Mouse (Mus musculus): ENCODE measurements at regions not wholly inside any gene's neighbourhood (a gene's known extent, or its start where the extent isn't known, plus 50 kb on each side); places are given as distances from the start of the nearest gene placed in this dataset.

- Histone ChIP-seq H3K4me2 (no peak overlapping the region), H3K27ac (ENCODE audit: low read depth, low read length) (no peak overlapping the region), H3K4me3 (ENCODE audit: low read depth, low read length) (no peak overlapping the region), H3K36me3 (ENCODE audit: control insufficient read depth, insufficient read depth, low read length) (no peaks in the 10 kb centered on the region), H3K4me1 (replicated peaks; ENCODE audit: control insufficient read depth, insufficient read depth, low read length) (no peaks in the 10 kb centered on the region), H3K9ac (ENCODE audit: low read depth, low read length) (no peak overlapping the region), H3K27me3 (replicated peaks; ENCODE audit: control insufficient read depth, insufficient read depth, low read length) (no peaks in the 10 kb centered on the region), H3K9me3 (ENCODE audit: control insufficient read depth, low read length) (no peaks in the 10 kb centered on the region)
- DNase-seq (ENCODE audit: low spot score) (no peak), ATAC-seq (replicated peaks; ENCODE audit: low FRiP score) (no peak)
- 34% methylated on average over 5 of the region's 5 CpGs for WGBS
Measured at GRCm38 (mm10) chr2:18617520-18617919, 54.7 kb upstream of the Commd3 start.

- ATAC-seq (replicated peaks; ENCODE audit: low FRiP score) (no peak), DNase-seq (ENCODE audit: low spot score) (no peak)
- Histone ChIP-seq H3K4me3 (ENCODE audit: low read depth, low read length) (peak overlapping the region; percentile 53), H3K36me3 (ENCODE audit: control insufficient read depth, insufficient read depth, low read length) (no peaks in the 10 kb centered on the region), H3K4me1 (replicated peaks; ENCODE audit: control insufficient read depth, insufficient read depth, low read length) (peaks cover 15% of the 10 kb centered on the region), H3K4me2 (peak overlapping the region; percentile 82), H3K27ac (ENCODE audit: low read depth, low read length) (no peak overlapping the region), H3K9me3 (ENCODE audit: control insufficient read depth, low read length) (no peaks in the 10 kb centered on the region), H3K9ac (ENCODE audit: low read depth, low read length) (no peak overlapping the region), H3K27me3 (replicated peaks; ENCODE audit: control insufficient read depth, insufficient read depth, low read length) (peaks cover 37% of the 10 kb centered on the region)
- WGBS = 3% methylated on average over 10 of the region's 10 CpGs
Measured at GRCm38 (mm10) chr2:18609868-18610185, 62.4 kb upstream of the Commd3 start.

- Histone ChIP-seq H3K4me3 (ENCODE audit: low read depth, low read length) (peak overlapping the region; percentile 53), H3K4me2 (peak overlapping the region; percentile 82), H3K27ac (ENCODE audit: low read depth, low read length) (no peak overlapping the region), H3K4me1 (replicated peaks; ENCODE audit: control insufficient read depth, insufficient read depth, low read length) (peaks cover 15% of the 10 kb centered on the region), H3K9ac (ENCODE audit: low read depth, low read length) (peak overlapping the region; percentile 60; the same call in 1 of the 2 replicates), H3K9me3 (ENCODE audit: control insufficient read depth, low read length) (no peaks in the 10 kb centered on the region), H3K27me3 (replicated peaks; ENCODE audit: control insufficient read depth, insufficient read depth, low read length) (peaks cover 37% of the 10 kb centered on the region), H3K36me3 (ENCODE audit: control insufficient read depth, insufficient read depth, low read length) (no peaks in the 10 kb centered on the region)
- DNase-seq (ENCODE audit: low spot score) = peak; percentile 47
- peak; percentile 41 for ATAC-seq (replicated peaks; ENCODE audit: low FRiP score)
- under 1% methylated on average over 51 of the region's 51 CpGs for WGBS
Measured at GRCm38 (mm10) chr2:18609075-18609867, 62.9 kb upstream of the Commd3 start.

GRCm38 (mm10) chr2:18608260-18609074 lies 63.7 kb upstream of the Commd3 start:
- peak overlapping the region; percentile 82 for H3K4me2 ChIP-seq
- ATAC-seq (replicated peaks; ENCODE audit: low FRiP score) (peak; percentile 65), DNase-seq (ENCODE audit: low spot score) (peak; percentile 57)
- peaks cover 37% of the 10 kb centered on the region for H3K27me3 ChIP-seq (replicated peaks; ENCODE audit: control insufficient read depth, insufficient read depth, low read length)
- 1% methylated on average over 29 of the region's 29 CpGs for WGBS
- H3K27ac ChIP-seq (ENCODE audit: low read depth, low read length) = no peak overlapping the region
- H3K9me3 ChIP-seq (ENCODE audit: control insufficient read depth, low read length) = no peaks in the 10 kb centered on the region
- no peaks in the 10 kb centered on the region for H3K36me3 ChIP-seq (ENCODE audit: control insufficient read depth, insufficient read depth, low read length)
- H3K9ac ChIP-seq (ENCODE audit: low read depth, low read length) = peak overlapping the region; percentile 60
- peak overlapping the region; percentile 53 for H3K4me3 ChIP-seq (ENCODE audit: low read depth, low read length)
- peaks cover 15% of the 10 kb centered on the region for H3K4me1 ChIP-seq (replicated peaks; ENCODE audit: control insufficient read depth, insufficient read depth, low read length)

GRCm38 (mm10) chr2:18607586-18608259 lies 64.5 kb upstream of the Commd3 start:
- Histone ChIP-seq H3K9ac (ENCODE audit: low read depth, low read length) (peak overlapping the region; percentile 60), H3K36me3 (ENCODE audit: control insufficient read depth, insufficient read depth, low read length) (no peaks in the 10 kb centered on the region), H3K4me2 (peak overlapping the region; percentile 82), H3K9me3 (ENCODE audit: control insufficient read depth, low read length) (no peaks in the 10 kb centered on the region), H3K4me3 (ENCODE audit: low read depth, low read length) (peak overlapping the region; percentile 53), H3K27me3 (replicated peaks; ENCODE audit: control insufficient read depth, insufficient read depth, low read length) (peaks cover 37% of the 10 kb centered on the region), H3K27ac (ENCODE audit: low read depth, low read length) (no peak overlapping the region), H3K4me1 (replicated peaks; ENCODE audit: control insufficient read depth, insufficient read depth, low read length) (peaks cover 15% of the 10 kb centered on the region)
- DNase-seq (ENCODE audit: low spot score) = peak; percentile 41
- ATAC-seq (replicated peaks; ENCODE audit: low FRiP score) = peak; percentile 20; the same call in 1 of the 2 replicates
- WGBS = 1% methylated on average over 14 of the region's 14 CpGs

- H3K4me2 ChIP-seq = peak overlapping the region; percentile 82
- no peak overlapping the region for H3K9ac ChIP-seq (ENCODE audit: low read depth, low read length)
- peaks cover 37% of the 10 kb centered on the region for H3K27me3 ChIP-seq (replicated peaks; ENCODE audit: control insufficient read depth, insufficient read depth, low read length)
- DNase-seq (ENCODE audit: low spot score) = no peak
- peaks cover 15% of the 10 kb centered on the region for H3K4me1 ChIP-seq (replicated peaks; ENCODE audit: control insufficient read depth, insufficient read depth, low read length)
- no peaks in the 10 kb centered on the region for H3K36me3 ChIP-seq (ENCODE audit: control insufficient read depth, insufficient read depth, low read length)
- no peaks in the 10 kb centered on the region for H3K9me3 ChIP-seq (ENCODE audit: control insufficient read depth, low read length)
- WGBS = 13% methylated on average over 6 of the region's 6 CpGs
- ATAC-seq (replicated peaks; ENCODE audit: low FRiP score) = no peak
- H3K27ac ChIP-seq (ENCODE audit: low read depth, low read length) = no peak overlapping the region
- no peak overlapping the region for H3K4me3 ChIP-seq (ENCODE audit: low read depth, low read length)
Measured at GRCm38 (mm10) chr2:18607088-18607487, 65.1 kb upstream of the Commd3 start.

- H3K9ac ChIP-seq (ENCODE audit: low read depth, low read length) = no peak overlapping the region
- no peak overlapping the region for H3K27ac ChIP-seq (ENCODE audit: low read depth, low read length)
- WGBS = 41% methylated on average over 4 of the region's 4 CpGs
- H3K4me3 ChIP-seq (ENCODE audit: low read depth, low read length) = no peak overlapping the region
- H3K36me3 ChIP-seq (ENCODE audit: control insufficient read depth, insufficient read depth, low read length) = no peaks in the 10 kb centered on the region
- DNase-seq (ENCODE audit: low spot score) (no peak), ATAC-seq (replicated peaks; ENCODE audit: low FRiP score) (no peak)
- H3K27me3 ChIP-seq (replicated peaks; ENCODE audit: control insufficient read depth, insufficient read depth, low read length) = no peaks in the 10 kb centered on the region; the same call in 1 of the 2 replicates
- no peak overlapping the region for H3K4me2 ChIP-seq
- H3K4me1 ChIP-seq (replicated peaks; ENCODE audit: control insufficient read depth, insufficient read depth, low read length) = no peaks in the 10 kb centered on the region
- H3K9me3 ChIP-seq (ENCODE audit: control insufficient read depth, low read length) = no peaks in the 10 kb centered on the region
Measured at GRCm38 (mm10) chr2:18592221-18592620, 80.0 kb upstream of the Commd3 start.

GRCm38 (mm10) chr2:18588232-18588631 lies 84.0 kb upstream of the Commd3 start:
- peak overlapping the region; percentile 19; the same call in 1 of the 2 replicates for H3K27ac ChIP-seq (ENCODE audit: low read depth, low read length)
- peak overlapping the region; percentile 63 for H3K4me3 ChIP-seq (ENCODE audit: low read depth, low read length)
- WGBS = 5% methylated on average over 4 of the region's 4 CpGs
- H3K4me2 ChIP-seq = peak overlapping the region; percentile 75
- peak overlapping the region; percentile 62 for H3K9ac ChIP-seq (ENCODE audit: low read depth, low read length)
- DNase-seq (ENCODE audit: low spot score) = no peak
- no peaks in the 10 kb centered on the region for H3K9me3 ChIP-seq (ENCODE audit: control insufficient read depth, low read length)
- H3K4me1 ChIP-seq (replicated peaks; ENCODE audit: control insufficient read depth, insufficient read depth, low read length) = peaks cover 6% of the 10 kb centered on the region
- no peak for ATAC-seq (replicated peaks; ENCODE audit: low FRiP score)
- H3K27me3 ChIP-seq (replicated peaks; ENCODE audit: control insufficient read depth, insufficient read depth, low read length) = no peaks in the 10 kb centered on the region; the same call in 1 of the 2 replicates
- H3K36me3 ChIP-seq (ENCODE audit: control insufficient read depth, insufficient read depth, low read length) = no peaks in the 10 kb centered on the region

All from liver, embryonic 11.5 days (tissue).